Mouse (Mus musculus) MEL (cell line): ENCODE measurements around the gene Dtx3l.

Experiments
- CTCF ChIP-seq, 3 experiments: IDR thresholded peaks in 2 of 3; conservative IDR thresholded peaks in 1 of 3; 2 replicates each; pipeline ENCODE4 v1.5.1; 2011 to 2012; ENCODE audit warnings: low read length in 3 of 3, low read depth in 2 of 3, mild to moderate bottlenecking in 2 of 3, improper control_type of control experiment in 1 of 3, inconsistent platforms in 1 of 3, mixed read lengths in 1 of 3, moderate library complexity in 1 of 3; ENCODE audit not compliant: control insufficient read depth in 1 of 3, insufficient read depth in 1 of 3, poor library complexity in 1 of 3, severe bottlenecking in 1 of 3
- KAT2A ChIP-seq: conservative IDR thresholded peaks from 2 replicates; pipeline ENCODE4 v1.6.1; 2012; ENCODE audit warnings: low read depth, low read length, improper control_type of control experiment, inconsistent platforms
- MAX ChIP-seq: IDR thresholded peaks from 2 replicates; pipeline ENCODE4 v1.6.1; 2011; ENCODE audit warnings: low read length, improper control_type of control experiment
- SMC3 ChIP-seq: IDR thresholded peaks from 2 replicates; pipeline ENCODE4 v1.6.1; 2011; ENCODE audit warnings: low read depth, low read length, improper control_type of control experiment

DNA sequence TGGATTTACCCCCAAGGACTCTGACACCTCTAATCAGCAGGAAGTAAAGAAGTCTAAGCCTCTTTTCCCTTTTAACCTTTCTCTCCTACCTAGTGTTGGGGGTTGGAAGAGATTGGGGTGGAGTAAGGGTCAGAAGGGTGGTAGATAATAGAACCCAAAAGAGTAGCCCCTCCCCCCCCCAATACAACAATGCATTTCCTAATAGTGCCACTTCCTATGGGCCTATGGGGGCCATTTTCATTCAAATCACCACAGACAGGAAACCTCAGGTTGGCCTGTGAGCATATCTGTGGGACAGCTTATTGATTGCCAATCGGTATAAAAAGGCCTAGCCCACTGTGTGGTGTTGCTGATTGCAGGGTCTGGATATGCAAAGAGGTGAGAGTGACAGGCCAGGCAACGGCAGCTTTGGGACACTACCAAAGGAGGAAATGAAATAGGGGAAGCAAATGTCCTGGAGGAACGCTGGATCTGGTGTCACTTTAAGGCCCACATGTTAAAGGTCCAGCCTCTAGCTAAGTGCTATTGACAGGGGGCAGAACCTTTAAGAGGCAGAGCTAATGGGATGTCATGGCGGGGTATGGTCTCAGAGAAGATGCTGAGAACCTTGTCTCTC, 34.7 kb downstream of the Dtx3l start:
- TF ChIP-seq CTCF (IDR thresholded peaks at IDR 0.05 in 2 of 3, conservative IDR thresholded peaks at IDR 0.05 in 1 of 3; ENCODE audit: control insufficient read depth in 1 of 3, insufficient read depth in 1 of 3, low read depth in 2 of 3, low read length in 3 of 3, poor library complexity in 1 of 3, severe bottlenecking in 1 of 3) (no peak), KAT2A (no peak), MAX (no peak), SMC3 (no peak)
